Mouse (Mus musculus): ENCODE measurements around the gene Sdhd.

DNA sequence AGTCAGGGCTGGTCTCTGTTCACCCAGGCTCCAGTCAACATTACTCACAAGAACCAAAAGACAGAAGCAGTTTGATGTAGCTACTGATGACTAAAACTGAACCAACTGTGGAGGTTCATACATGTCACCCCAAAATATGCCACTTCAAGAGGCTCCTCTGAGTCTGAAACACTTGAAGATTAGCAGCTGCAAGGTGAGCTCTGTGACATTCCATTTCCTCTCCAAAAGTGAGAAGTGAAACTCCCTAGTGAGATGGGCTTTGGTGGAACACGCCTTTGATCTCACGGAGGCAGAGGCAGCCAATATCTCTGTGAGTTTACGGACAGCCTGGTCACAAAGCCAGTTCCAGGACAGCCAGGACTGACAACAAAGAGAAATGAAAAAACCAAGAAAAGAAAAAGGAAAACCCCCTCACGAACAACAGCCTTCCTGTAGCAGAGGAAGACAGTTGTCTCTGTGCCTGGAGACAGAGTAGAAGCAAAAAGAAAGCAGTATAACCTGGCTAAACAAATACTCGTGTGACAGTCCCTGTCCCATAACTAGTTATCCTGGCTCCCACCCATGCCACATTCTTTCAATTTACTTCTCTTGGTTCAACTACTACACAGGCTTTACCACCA lies 55.6 kb downstream of the Sdhd start:
- no peak for TF ChIP-seq CTCF (IDR thresholded peaks at IDR 0.05; ENCODE audit: control insufficient read depth, insufficient read depth, insufficient replicate concordance, low read depth, low read length)
- TF ChIP-seq POLR2A (IDR thresholded peaks at IDR 0.05; ENCODE audit: control insufficient read depth, low read depth, low read length) = no peak
